Mouse (Mus musculus) lung, postnatal 4 days (tissue): ENCODE measurements at regions not wholly inside any gene's neighbourhood (a gene's known extent, or its start where the extent isn't known, plus 50 kb on each side); places are given as distances from the start of the nearest gene placed in this dataset.

ENCODE experiments used
- DNase-seq, 2 experiments: peaks; one replicate each; pipeline ENCODE4 v3.0.0; 2021

GRCm38 (mm10) chr2:161470844-161471243, 362.0 kb upstream of the Chd6 start:
- no peak for DNase-seq

- DNase-seq = peak in 1 of 2 experiments; percentile 4
Measured at GRCm38 (mm10) chr2:161470025-161470424, 361.1 kb upstream of the Chd6 start.

GRCm38 (mm10) chr2:161467035-161467434, 358.2 kb upstream of the Chd6 start:
- no peak for DNase-seq

DNA sequence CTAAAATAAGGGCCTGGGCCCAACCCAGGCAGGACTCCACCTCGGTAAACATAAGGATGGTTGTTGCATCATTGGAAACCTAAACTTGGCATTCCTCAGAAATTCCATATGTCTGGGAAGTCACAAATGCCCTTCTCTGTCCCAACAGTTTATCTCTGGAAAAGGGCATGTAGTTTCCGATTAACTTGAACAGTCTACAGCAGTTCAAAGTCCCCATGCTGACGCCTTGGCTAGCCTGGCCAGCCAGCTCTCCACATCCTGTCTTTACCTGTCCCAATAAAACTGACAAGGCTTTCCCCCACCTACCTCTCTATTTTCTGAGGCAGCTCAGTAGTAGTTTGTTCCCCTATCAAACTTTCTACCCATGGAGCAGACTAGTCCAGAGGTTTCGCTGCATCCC, 351.7 kb upstream of the Chd6 start:
- DNase-seq = no peak

GRCm38 (mm10) chr2:161454466-161454865, 345.6 kb upstream of the Chd6 start:
- no peak for DNase-seq

- DNase-seq = no peak
Measured at GRCm38 (mm10) chr2:161433816-161434215, 324.9 kb upstream of the Chd6 start.

- DNase-seq = no peak
Measured at GRCm38 (mm10) chr2:161429294-161429693, 320.4 kb upstream of the Chd6 start.

DNA sequence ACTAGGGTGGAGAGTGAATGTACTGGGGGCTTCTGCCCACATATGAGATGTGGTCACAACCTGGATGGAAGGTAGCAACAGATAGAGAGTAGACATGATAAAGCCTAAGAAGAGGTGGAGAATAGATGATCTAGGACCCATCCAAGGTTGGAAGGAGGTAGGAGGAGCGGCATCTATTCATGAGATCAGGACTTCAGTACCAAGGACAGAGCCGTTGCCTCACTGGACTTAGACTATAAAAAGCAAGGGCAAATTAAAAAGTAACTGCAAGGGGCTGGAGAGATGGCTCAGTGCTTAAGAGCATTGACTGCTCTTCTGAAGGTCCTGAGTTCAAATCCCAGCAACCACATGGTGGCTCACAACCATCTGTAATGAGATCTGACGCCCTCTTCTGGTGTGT, 316.7 kb upstream of the Chd6 start:
- DNase-seq = peak in 1 of 2 experiments; percentile 6

DNA sequence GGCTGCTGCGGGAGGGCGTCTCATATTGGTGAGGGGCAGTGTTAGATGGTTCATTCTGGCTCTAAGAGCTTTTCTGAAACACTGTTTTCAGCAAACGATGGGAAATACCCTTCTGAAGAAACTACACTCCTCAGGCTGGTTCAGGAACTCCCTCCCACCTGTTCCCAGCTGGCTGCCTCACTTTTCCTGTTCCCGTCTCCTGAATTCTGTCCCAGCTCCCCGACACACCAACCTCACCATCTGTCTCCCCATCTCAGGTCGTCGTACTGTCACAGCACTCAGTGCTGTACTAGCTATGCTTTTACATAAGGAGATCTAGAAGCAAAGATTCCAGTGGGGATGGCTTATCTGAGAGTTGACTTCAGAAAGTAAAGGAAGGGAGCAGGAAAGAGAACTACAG, 309.2 kb upstream of the Chd6 start:
- DNase-seq = no peak

DNA sequence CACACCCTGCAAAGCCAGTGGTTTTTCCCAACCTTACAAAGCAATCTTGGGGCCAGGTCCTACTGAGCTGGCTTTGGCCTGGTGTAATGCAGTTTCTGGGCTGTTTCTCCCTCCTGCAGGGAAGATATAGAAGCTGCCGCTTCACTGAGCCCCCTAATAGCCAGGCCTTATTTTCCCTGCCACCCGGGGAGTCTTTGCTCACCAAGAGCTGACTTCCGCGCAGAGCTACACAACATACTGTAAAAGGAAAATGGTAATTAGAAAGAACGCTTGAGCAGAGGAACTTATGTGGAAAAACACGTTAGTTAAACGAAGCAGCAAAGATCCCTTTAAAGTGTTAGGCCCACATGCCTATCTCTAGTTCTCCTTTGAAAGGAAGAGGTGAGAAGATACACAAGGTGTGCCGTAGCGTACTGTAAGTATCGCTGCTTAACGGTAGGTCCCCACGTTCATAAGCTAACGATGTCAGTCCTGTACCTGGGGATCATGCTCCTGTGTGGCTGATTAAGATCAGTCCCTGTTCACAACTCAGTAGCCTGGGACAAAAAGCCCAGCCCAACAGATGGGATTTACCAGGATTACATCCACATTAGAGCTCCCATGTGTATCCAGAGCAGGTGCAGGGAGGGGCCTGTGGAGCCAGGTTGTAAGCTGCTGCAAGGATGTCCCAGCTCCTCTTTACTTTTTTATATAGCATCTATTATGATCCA, 307.5 kb upstream of the Chd6 start:
- no peak for DNase-seq

- DNase-seq = no peak
Measured at GRCm38 (mm10) chr2:161408306-161408705, 299.4 kb upstream of the Chd6 start.

GRCm38 (mm10) chr2:161405847-161406384, 297.0 kb upstream of the Chd6 start:
- no peak for DNase-seq

DNA sequence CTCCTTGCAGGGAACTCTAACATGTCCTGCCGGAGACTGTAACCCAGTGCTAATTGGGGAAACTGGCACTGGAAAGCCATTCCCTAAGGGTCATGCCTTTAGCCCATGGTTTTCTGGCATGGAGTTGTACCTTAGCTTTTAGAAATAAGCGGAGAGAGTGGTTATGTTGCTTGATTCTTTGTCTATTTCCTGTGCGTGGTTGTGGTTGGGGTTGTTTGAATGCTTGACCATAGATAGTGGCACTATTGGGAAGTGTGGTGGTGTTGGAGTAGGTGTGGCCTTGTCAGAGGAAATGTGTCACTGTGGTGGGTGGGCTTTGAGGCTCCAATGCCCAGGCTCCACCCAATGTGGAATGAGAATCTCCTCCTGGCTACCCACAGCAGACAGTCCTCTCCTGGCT, 289.2 kb upstream of the Chd6 start:
- DNase-seq = no peak

DNA sequence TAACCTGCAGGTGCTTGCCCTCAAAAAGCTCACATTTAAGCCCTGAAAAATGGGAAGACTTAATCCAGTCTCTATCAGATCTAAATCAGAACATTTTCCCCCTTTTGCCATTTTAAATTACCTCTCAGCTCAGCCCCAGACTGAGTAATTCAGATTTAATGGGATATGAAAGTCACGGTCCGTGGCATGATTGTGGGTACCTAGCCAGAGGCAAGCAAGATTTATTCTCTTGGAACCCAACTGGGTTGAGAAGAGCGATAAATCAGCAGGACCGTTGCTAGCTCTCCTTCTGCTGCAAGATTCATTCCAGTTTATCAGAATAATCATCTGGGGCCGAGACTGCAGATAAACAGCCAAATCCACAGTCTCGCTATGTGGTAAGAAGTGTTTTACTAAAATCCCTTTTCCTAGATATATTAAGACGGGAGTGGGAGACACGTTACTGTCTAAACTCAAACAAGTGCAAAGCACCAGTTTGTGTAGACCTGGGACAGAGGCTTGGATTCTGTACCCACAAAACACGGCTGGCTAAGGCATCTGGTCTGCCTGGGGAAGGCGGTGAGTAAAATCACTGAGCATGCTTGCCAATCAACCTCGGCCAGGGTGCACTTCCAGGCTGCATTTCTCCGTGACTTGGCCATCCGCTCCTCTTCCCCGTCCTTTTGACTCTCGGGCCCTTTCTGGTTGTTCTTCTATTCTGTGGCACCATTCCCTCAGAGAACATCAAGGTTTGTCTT, 282.2 kb upstream of the Chd6 start:
- no peak for DNase-seq

DNA sequence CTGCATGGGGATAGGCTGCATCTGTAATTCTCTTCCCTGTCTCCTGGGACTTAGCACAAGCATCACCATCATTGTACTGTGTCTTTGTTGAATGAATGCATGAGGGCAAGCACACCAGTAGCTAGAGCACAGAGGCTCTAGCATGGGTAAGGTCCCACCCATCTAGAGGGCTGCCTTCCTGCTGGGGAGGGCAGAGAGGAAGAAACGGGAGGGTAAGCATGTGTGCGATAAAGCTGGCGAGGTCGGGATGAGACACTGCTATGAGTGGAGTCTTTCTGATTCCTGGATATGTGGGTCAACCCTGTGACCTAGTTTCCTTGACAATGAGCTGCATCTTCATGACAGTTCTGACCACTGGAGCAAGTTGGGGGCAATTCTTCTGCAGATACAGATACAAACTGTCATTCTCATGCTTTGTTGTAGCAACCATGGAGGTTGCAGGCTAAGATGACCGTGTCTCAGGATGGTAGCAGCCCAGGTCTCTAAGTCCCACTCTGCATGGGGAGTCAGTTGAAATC, 280.5 kb upstream of the Chd6 start:
- no peak for DNase-seq

- no peak for DNase-seq
Measured at GRCm38 (mm10) chr2:161387054-161387453, 278.2 kb upstream of the Chd6 start.

DNA sequence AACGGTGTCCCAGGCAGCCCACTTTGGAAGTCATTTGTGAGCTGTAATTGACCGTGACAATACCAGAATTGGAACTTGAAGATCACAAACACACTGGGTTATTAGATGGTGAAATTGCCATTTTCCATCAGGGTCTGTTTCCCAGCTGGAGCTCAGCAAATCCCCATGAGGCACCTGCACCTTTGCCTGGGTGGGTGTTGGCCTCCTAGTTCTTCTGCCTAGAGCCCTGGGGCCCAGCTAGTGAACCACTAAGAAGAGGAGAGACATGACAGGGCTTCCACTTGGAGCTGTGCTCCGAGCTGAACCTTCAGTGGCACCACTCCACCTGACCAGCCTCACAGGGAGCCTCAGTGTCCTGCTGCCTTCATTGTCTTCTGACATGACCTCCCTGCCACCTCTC, 273.5 kb upstream of the Chd6 start:
- DNase-seq = no peak

DNA sequence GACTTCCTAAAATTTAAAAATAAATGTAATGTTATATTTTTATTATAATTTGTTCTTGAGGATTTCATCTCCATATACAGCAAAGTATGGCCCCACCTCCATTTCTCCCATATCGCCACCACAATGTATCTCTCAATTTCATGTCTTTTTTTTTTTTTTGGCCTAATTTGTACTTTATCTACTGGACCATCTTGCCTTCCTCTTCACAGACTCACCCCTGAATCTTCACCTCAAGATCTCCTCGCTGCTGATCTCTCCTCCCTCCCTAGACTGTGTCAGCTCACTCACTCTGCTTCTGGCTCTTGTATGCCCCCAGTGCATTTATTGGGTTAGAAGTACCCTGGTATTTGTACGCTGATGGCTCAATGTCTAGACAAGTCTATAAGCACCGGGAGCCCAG, 269.4 kb upstream of the Chd6 start:
- no peak for DNase-seq

DNA sequence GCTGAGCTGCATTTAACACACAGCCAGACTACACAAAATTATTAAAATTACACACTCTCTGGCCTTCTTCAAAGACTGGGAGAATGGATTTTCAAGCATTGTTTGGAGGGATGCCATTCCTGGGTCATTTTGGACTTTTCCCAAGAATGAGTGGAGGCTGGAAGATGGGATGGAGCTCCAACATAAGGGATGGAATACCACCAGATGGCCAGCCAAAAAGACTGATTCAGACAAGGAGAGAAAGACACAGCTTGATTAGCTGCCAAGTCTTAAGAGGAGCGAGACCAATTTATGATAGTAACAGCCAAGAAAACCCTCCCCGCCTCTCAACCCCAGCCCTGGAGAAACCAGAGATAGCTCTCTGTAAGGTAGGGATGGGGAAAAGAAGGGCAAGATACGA, 253.4 kb upstream of the Chd6 start:
- DNase-seq = peak in 1 of 2 experiments; percentile 7

DNA sequence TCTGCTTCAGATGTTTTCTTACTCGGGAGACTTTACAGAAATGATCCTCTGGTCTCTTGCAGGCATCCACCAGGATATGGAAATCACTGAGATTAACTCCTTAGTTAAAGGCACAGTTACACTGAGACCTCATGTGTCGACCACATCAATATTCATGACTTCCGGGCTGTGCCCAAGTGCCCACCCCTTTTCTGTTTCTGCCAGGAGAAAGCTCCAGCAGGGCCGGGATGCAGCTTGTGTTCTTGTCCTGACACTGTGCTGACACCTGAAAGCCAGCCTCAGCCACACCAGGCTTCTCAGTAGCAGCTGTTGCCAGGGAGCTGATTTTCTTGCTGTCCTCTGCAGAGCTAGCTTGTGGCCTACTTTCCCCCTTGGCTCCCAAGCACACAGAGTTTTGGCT, 240.2 kb upstream of the Chd6 start:
- DNase-seq = no peak

DNA sequence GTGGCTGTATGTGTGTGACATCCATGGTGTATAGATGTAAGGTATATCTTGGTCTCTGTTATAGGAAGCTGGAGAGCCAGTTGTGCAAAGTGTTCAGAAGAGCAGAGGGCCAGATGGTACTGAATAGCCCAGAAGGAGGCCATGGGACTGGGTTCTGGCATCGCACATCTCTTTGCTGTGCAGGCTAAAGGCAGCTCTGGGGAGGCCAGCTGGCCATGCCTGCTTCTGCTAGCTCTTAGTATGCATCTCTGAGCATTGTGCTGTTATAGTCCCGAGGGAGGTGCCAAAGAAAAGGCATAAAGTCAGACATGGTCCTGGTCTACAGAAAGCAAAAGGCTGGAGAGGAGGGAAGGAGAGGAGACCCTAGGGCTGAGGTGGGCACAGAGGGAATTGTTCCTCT, 235.1 kb upstream of the Chd6 start:
- no peak for DNase-seq

DNA sequence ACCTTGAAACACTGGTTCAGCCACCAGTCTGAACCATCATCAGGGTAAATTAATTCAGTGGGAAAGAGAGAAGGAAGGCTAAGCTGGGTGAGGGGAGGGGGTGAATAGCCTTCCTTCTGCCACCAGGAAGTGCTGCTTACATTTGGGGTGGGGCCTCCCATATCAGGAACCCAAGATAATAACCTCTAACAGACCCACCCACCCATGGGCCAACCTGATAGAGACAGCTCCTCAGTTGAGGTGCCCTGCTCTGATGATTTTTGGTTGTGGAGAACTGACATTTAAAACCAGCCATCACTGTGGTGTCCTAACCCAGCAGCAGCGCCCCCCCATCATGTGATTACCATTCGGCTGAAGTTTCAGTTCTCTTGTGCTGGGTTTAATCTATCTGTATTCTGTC, 233.8 kb upstream of the Chd6 start:
- DNase-seq = no peak

- DNase-seq = peak; percentile 45 to 81
Measured at GRCm38 (mm10) chr2:161341368-161341891, 232.6 kb upstream of the Chd6 start.

- DNase-seq = no peak
Measured at GRCm38 (mm10) chr2:161340291-161340690, 231.4 kb upstream of the Chd6 start.
